Mouse (Mus musculus) thymus, adult 18-20 months (tissue): Measurements from ENCODE around the gene Pom121.

Experiments
- DNase-seq, 2 experiments: peaks; one replicate each; pipeline ENCODE4 v3.0.0; 2022; ENCODE audit warnings: mixed read lengths in 2 of 2

Gene Pom121

GRCm38 (mm10) chr5:135367841-135368240 lies 26.5 kb downstream of the Pom121 start:
- no peak for DNase-seq

GRCm38 (mm10) chr5:135363540-135363939 lies 30.8 kb downstream of the Pom121 start:
- no peak for DNase-seq

- no peak for DNase-seq
Observed at GRCm38 (mm10) chr5:135362572-135362971, 31.8 kb downstream of the Pom121 start.

- no peak for DNase-seq
Observed at GRCm38 (mm10) chr5:135359772-135360171, 34.6 kb downstream of the Pom121 start.

- DNase-seq: peak in 1 of 2 experiments; percentile 33
Observed at GRCm38 (mm10) chr5:135357556-135357955, 36.8 kb downstream of the Pom121 start.

GRCm38 (mm10) chr5:135356090-135356489 lies 38.3 kb downstream of the Pom121 start:
- DNase-seq: no peak

- no peak for DNase-seq
Observed at GRCm38 (mm10) chr5:135353564-135353963, 40.8 kb downstream of the Pom121 start.

- no peak for DNase-seq
Observed at GRCm38 (mm10) chr5:135352995-135353394, 41.4 kb downstream of the Pom121 start, which contains the start of gene Trim50. Gene Trim50 (plus strand): TSS chr5:135353295.

- DNase-seq: no peak
Observed at GRCm38 (mm10) chr5:135351606-135352005, 42.7 kb downstream of the Pom121 start.

- no peak for DNase-seq
Observed at GRCm38 (mm10) chr5:135349862-135350261, 44.5 kb downstream of the Pom121 start, which contains the start of gene Fkbp6. Gene Fkbp6 (minus strand): TSS chr5:135350044.

GRCm38 (mm10) chr5:135347511-135348011 lies 46.8 kb downstream of the Pom121 start:
- no peak for DNase-seq

GRCm38 (mm10) chr5:135346430-135346829 lies 47.9 kb downstream of the Pom121 start:
- no peak for DNase-seq

GRCm38 (mm10) chr5:135345989-135346388 lies 48.4 kb downstream of the Pom121 start:
- DNase-seq: no peak

- DNase-seq: no peak
Observed at GRCm38 (mm10) chr5:135337575-135337974, 56.8 kb downstream of the Pom121 start.

GRCm38 (mm10) chr5:135331161-135331560 lies 63.2 kb downstream of the Pom121 start:
- no peak for DNase-seq

- no peak for DNase-seq
Observed at GRCm38 (mm10) chr5:135330201-135330600, 64.1 kb downstream of the Pom121 start.

- DNase-seq: no peak
Observed at GRCm38 (mm10) chr5:135329471-135329870, 64.9 kb downstream of the Pom121 start.
